Mouse (Mus musculus): ENCODE data around the gene Tax1bp3. TPM values are rescaled to one million over a fixed set of nuclear protein-coding genes. Genes with fewer than 3 reads are reported as not detected.

The Tax1bp3 gene
- polyA plus RNA-seq, 1 experiment: 181 TPM

GRCm38 (mm10) chr11:73137591-73138501, 39.0 kb upstream of the Tax1bp3 start, which contains the start of gene Haspin:
Haspin (minus strand) TSS chr11:73138294.
- TF ChIP-seq POLR2A (IDR thresholded peaks at IDR 0.05; ENCODE audit: low read depth, low read length): peak; percentile 44; the same call in 1 of the 2 replicates
- TF ChIP-seq CTCF (IDR thresholded peaks at IDR 0.05; ENCODE audit: extremely low read depth, insufficient read length, insufficient replicate concordance, low read depth, low read length): peak; percentile 94
- H3K27ac ChIP-seq (ENCODE audit: insufficient read depth, low read depth, low read length): peak within 1 kb of the TSS; percentile 71
- peak within 1 kb of the TSS; percentile 92 for H3K4me3 ChIP-seq (ENCODE audit: low read depth, low read length)
- H3K4me1 ChIP-seq (ENCODE audit: control insufficient read depth, insufficient read depth, insufficient read length, low read length): peaks cover 11% of the 10 kb centered on the region; the same call in 1 of the 2 replicates
- no peaks in the 10 kb centered on the region for H3K27me3 ChIP-seq (ENCODE audit: control insufficient read depth, insufficient read depth, low read length)
- under 1% methylated on average over 84 of the region's 84 CpGs for WGBS
- peaks cover 1% of the 10 kb centered on the region; the same call in 1 of the 2 replicates for H3K36me3 ChIP-seq (ENCODE audit: control insufficient read depth, insufficient read depth, low read length)

DNA sequence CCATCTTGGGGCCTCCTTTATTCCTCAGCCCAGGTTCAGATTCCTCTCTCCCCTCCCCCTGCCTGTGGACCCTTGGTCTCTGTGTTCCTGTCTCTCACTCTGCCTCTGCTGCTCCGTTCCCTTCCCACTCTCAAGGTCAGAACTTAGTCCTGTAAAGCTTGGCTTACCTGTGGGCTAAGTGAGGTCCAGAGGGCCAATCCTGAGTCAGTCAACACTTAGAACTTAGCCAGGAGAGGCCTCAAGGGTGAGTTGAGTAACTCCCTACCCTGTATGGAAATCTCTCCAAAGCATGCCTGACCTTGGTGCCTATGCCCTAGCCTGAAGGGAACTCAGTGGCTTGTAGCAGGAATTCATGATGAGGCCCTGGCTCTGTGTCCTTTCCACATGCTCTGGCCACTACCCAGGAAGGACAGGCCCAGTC, 32.6 kb upstream of the Tax1bp3 start:
- TF ChIP-seq CTCF (IDR thresholded peaks at IDR 0.05; ENCODE audit: extremely low read depth, insufficient read length, insufficient replicate concordance, low read depth, low read length) (no peak), POLR2A (IDR thresholded peaks at IDR 0.05; ENCODE audit: low read depth, low read length) (no peak)
- H3K27me3 ChIP-seq (ENCODE audit: control insufficient read depth, insufficient read depth, low read length): no peaks in the 10 kb centered on the region; the same call in 1 of the 2 replicates
- H3K36me3 ChIP-seq (ENCODE audit: control insufficient read depth, insufficient read depth, low read length): no peaks in the 10 kb centered on the region
- no peak overlapping the region for H3K4me3 ChIP-seq (ENCODE audit: low read depth, low read length)
- WGBS: 47% methylated on average over 1 of the region's 1 CpGs
- no peaks in the 10 kb centered on the region for H3K4me1 ChIP-seq (ENCODE audit: control insufficient read depth, insufficient read depth, insufficient read length, low read length)
- H3K27ac ChIP-seq (ENCODE audit: insufficient read depth, low read depth, low read length): no peak overlapping the region

DNA sequence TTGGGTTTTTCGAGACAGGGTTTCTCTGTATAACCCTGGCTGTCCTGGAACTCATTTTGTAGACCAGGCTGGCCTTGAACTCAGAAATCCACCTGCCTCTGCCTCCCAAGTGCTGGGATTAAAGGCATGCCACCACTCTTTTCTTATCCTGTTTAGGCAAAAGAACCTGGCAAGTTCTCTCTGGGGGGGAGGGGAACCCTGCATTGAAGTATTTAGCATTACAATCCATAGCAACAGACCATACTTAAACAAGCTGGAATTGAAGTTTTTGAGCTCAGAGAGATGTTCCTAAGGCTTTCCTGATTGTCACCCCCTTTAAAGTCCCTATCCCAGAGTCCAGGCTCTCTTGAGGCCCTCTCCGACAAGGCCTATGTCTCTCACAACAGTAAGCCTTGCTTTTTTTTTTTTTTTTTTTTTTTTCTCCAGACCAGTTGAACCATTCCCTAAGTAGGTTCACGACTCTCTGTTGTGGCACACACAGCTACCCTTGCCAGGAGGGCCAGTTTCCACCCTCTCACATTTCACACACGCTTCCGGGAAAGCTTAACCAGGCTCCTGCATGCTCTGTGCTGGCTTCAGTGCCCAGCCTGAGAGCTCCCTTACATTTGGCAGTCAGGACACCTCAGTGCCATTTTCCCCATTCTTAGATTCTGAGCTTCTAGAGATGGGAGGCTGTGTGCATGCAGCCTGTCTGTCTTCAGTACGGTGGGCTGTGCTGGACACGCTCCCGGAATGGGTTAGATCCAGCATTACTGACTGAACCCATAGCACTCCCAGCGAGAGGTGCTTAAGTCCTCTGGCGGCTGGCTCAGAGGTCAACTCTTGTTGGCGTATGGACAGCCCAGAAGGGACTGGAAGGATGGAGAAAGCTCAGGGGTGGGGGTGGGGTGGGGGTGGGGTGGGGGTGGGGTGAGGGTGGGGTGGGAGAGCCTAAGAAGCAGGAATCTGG, 30.6 kb upstream of the Tax1bp3 start:
- no peaks in the 10 kb centered on the region for H3K36me3 ChIP-seq (ENCODE audit: control insufficient read depth, insufficient read depth, low read length)
- H3K4me3 ChIP-seq (ENCODE audit: low read depth, low read length): no peak overlapping the region
- no peak overlapping the region for H3K27ac ChIP-seq (ENCODE audit: insufficient read depth, low read depth, low read length)
- no peaks in the 10 kb centered on the region; the same call in 1 of the 2 replicates for H3K27me3 ChIP-seq (ENCODE audit: control insufficient read depth, insufficient read depth, low read length)
- H3K4me1 ChIP-seq (ENCODE audit: control insufficient read depth, insufficient read depth, insufficient read length, low read length): no peaks in the 10 kb centered on the region
- 71% methylated on average over 11 of the region's 11 CpGs for WGBS
- no peak for TF ChIP-seq CTCF (IDR thresholded peaks at IDR 0.05; ENCODE audit: extremely low read depth, insufficient read length, insufficient replicate concordance, low read depth, low read length)
- no peak for TF ChIP-seq POLR2A (IDR thresholded peaks at IDR 0.05; ENCODE audit: low read depth, low read length)

GRCm38 (mm10) chr11:73146975-73147365, 29.9 kb upstream of the Tax1bp3 start:
- H3K27me3 ChIP-seq (ENCODE audit: control insufficient read depth, insufficient read depth, low read length): no peaks in the 10 kb centered on the region; the same call in 1 of the 2 replicates
- H3K4me1 ChIP-seq (ENCODE audit: control insufficient read depth, insufficient read depth, insufficient read length, low read length): no peaks in the 10 kb centered on the region
- WGBS: 66% methylated on average over 7 of the region's 7 CpGs
- H3K36me3 ChIP-seq (ENCODE audit: control insufficient read depth, insufficient read depth, low read length): no peaks in the 10 kb centered on the region
- no peak overlapping the region for H3K27ac ChIP-seq (ENCODE audit: insufficient read depth, low read depth, low read length)
- TF ChIP-seq POLR2A (IDR thresholded peaks at IDR 0.05; ENCODE audit: low read depth, low read length) (no peak), CTCF (IDR thresholded peaks at IDR 0.05; ENCODE audit: extremely low read depth, insufficient read length, insufficient replicate concordance, low read depth, low read length) (no peak)
- H3K4me3 ChIP-seq (ENCODE audit: low read depth, low read length): no peak overlapping the region

GRCm38 (mm10) chr11:73148209-73148608, 28.7 kb upstream of the Tax1bp3 start:
- H3K36me3 ChIP-seq (ENCODE audit: control insufficient read depth, insufficient read depth, low read length): no peaks in the 10 kb centered on the region
- H3K27ac ChIP-seq (ENCODE audit: insufficient read depth, low read depth, low read length): no peak overlapping the region
- no peaks in the 10 kb centered on the region; the same call in 1 of the 2 replicates for H3K27me3 ChIP-seq (ENCODE audit: control insufficient read depth, insufficient read depth, low read length)
- TF ChIP-seq POLR2A (IDR thresholded peaks at IDR 0.05; ENCODE audit: low read depth, low read length): no peak
- TF ChIP-seq CTCF (IDR thresholded peaks at IDR 0.05; ENCODE audit: extremely low read depth, insufficient read length, insufficient replicate concordance, low read depth, low read length): no peak
- no peaks in the 10 kb centered on the region for H3K4me1 ChIP-seq (ENCODE audit: control insufficient read depth, insufficient read depth, insufficient read length, low read length)
- 81% methylated on average over 9 of the region's 9 CpGs for WGBS
- no peak overlapping the region for H3K4me3 ChIP-seq (ENCODE audit: low read depth, low read length)

- no peaks in the 10 kb centered on the region for H3K4me1 ChIP-seq (ENCODE audit: control insufficient read depth, insufficient read depth, insufficient read length, low read length)
- WGBS: 71% methylated on average over 6 of the region's 6 CpGs
These were observed 21.8 kb upstream of the Tax1bp3 start for GRCm38 (mm10) chr11:73155071-73155470.

More at GRCm38 (mm10) chr11:73155071-73155470, 21.8 kb upstream of the Tax1bp3 start:
- Histone ChIP-seq H3K4me3 (ENCODE audit: low read depth, low read length) (no peak overlapping the region), H3K36me3 (ENCODE audit: control insufficient read depth, insufficient read depth, low read length) (no peaks in the 10 kb centered on the region), H3K27ac (ENCODE audit: insufficient read depth, low read depth, low read length) (no peak overlapping the region), H3K27me3 (ENCODE audit: control insufficient read depth, insufficient read depth, low read length) (0 out of 2 replicates have a peak, but pooled peaks cover 4% of the 10 kb centered on the region)
- TF ChIP-seq CTCF (IDR thresholded peaks at IDR 0.05; ENCODE audit: extremely low read depth, insufficient read length, insufficient replicate concordance, low read depth, low read length) (no peak), POLR2A (IDR thresholded peaks at IDR 0.05; ENCODE audit: low read depth, low read length) (no peak)
